Mouse (Mus musculus) liver, adult 10 weeks (tissue): ENCODE results near the gene 9930022D16Rik. TPM values are rescaled to one million over a fixed set of nuclear protein-coding genes. Genes with fewer than 3 reads are reported as not detected.

Experiments used
- polyA plus RNA-seq: library from polyadenylated mRNA; stranded (reverse); fragments of 350-450 nt; fragmentation: Illumina TruSeq; extraction: RNeasy Lipid Tissue Mini Kit (QIAGEN cat#74804); gene quantifications from one replicate; pipeline ENCODE4 v1.2.3, GENCODE M21; 2014; ENCODE audit warnings: low read depth, low replicate concordance

Gene 9930022D16Rik
- polyA plus RNA-seq: not detected

DNA sequence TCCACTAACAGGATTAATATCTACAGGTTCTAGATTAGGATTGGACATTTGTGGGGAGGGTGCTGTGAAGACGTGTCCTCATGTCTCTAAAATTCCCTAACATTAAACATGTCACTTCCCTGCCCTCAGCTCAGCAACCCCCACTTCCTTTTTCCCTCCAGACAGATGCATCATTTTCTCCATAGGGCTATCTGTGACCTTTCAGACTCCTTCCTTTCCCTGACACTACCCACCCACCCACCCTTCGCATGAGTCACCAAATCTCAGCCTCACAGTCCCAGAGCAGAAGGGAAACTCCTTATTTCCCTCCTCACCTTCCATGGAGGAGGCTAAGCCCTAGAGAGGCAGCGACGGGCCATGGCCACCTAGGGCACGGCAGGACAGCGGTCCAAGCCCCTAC lies at the start of gene 9930022D16Rik:
Gene 9930022D16Rik (plus strand): TSS at position 301 of the 400 bp plus-strand sequence.

DNA sequence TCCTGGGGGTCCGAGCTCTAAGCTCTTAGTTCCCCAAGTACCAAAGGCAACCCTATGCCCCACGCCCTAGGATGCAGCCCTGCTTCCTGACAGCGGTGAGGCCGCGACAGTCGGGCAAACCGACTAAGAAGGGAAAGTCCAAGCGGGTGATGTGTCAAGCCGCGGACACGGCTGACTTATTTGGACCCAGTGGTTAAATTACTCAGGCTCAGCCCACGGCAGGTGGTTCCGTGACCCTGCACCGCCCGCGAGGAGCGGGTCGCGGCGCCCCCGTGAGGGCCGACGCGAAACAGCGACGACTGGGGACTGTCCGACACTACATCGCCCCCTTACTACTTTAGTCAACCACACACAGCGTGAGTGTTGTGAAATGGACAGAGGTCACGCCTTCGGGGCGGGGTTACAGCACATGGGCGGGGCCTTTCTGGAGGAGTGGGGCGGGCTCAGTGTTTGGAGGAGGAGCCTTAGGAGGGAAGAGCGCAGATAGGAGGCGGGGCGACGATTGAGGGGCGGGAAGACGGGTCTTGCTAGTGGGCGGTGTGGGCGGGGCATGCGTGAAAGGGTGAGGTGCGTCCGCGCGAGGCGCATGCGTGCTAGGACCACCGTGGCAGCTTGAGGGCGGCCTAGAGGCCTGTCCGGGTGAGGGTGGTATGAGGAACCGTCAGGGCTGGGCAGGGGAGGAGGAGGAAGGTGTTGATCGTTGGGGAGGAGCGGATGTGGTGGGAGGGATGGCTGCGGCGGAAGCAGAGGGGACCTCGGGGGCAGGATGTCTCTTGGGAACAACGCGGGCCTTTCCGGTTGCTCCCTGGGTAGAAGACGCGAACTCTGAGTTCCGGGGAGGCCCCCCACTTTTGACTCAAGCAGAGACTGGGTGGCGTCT lies 11.9 kb downstream of the 9930022D16Rik start, which contains the start of gene Amz2:
Gene Amz2 (plus strand): TSS at position 555 of the 880 bp plus-strand sequence.

Other genes starting within 250 kb of the 9930022D16Rik start
- gene Rgs9, start 115.8 kb upstream of the 9930022D16Rik start, polyA plus RNA-seq: not detected
- gene Gna13, start 51.1 kb upstream of the 9930022D16Rik start, polyA plus RNA-seq: 16.0 TPM
- 15.0 TPM for gene Amz2, start 12.0 kb downstream of the 9930022D16Rik start, polyA plus RNA-seq
- gene Arsg, start 59.5 kb downstream of the 9930022D16Rik start, polyA plus RNA-seq: 6.0 TPM
- gene Slc16a6, start 59.7 kb downstream of the 9930022D16Rik start, polyA plus RNA-seq: 5.9 TPM
- 10.5 TPM for gene Wipi1, start 198.1 kb downstream of the 9930022D16Rik start, polyA plus RNA-seq
- gene Prkar1a, start 235.5 kb downstream of the 9930022D16Rik start, polyA plus RNA-seq: 109 TPM